Mouse (Mus musculus): ENCODE results near the gene Tpsb2.

Tpsb2 gene

GRCm38 (mm10) chr17:25407352-25407751 lies 41.2 kb downstream of the Tpsb2 start:
- no peak for DNase-seq (ENCODE audit: low spot score)

- no peak for DNase-seq (ENCODE audit: low spot score)
These were observed 42.3 kb downstream of the Tpsb2 start for GRCm38 (mm10) chr17:25408302-25408999.

GRCm38 (mm10) chr17:25409621-25410020 lies 43.5 kb downstream of the Tpsb2 start:
- no peak for DNase-seq (ENCODE audit: low spot score)

GRCm38 (mm10) chr17:25410180-25410579 lies 44.1 kb downstream of the Tpsb2 start:
- no peak for DNase-seq (ENCODE audit: low spot score)

GRCm38 (mm10) chr17:25410786-25411185 lies 44.7 kb downstream of the Tpsb2 start:
- DNase-seq (ENCODE audit: low spot score), result no peak

GRCm38 (mm10) chr17:25411251-25411650 lies 45.1 kb downstream of the Tpsb2 start:
- no peak for DNase-seq (ENCODE audit: low spot score)

- DNase-seq (ENCODE audit: low spot score), result no peak
These were observed 48.1 kb downstream of the Tpsb2 start for GRCm38 (mm10) chr17:25414209-25414608.

- DNase-seq (ENCODE audit: low spot score), result peak; percentile 53
These were observed 48.8 kb downstream of the Tpsb2 start for GRCm38 (mm10) chr17:25414917-25415316.

GRCm38 (mm10) chr17:25415421-25415913 lies 49.4 kb downstream of the Tpsb2 start:
- peak; percentile 73 for DNase-seq (ENCODE audit: low spot score)

- DNase-seq (ENCODE audit: low spot score), result peak; percentile 38
These were observed 50.1 kb downstream of the Tpsb2 start for GRCm38 (mm10) chr17:25416219-25416618.

- no peak for DNase-seq (ENCODE audit: low spot score)
These were observed 51.9 kb downstream of the Tpsb2 start for GRCm38 (mm10) chr17:25417990-25418389.

All from embryo, embryonic 10.5 days (tissue).